9 mouse cellular contexts compared by ENCODE assay signal in the genomic region with DNA sequence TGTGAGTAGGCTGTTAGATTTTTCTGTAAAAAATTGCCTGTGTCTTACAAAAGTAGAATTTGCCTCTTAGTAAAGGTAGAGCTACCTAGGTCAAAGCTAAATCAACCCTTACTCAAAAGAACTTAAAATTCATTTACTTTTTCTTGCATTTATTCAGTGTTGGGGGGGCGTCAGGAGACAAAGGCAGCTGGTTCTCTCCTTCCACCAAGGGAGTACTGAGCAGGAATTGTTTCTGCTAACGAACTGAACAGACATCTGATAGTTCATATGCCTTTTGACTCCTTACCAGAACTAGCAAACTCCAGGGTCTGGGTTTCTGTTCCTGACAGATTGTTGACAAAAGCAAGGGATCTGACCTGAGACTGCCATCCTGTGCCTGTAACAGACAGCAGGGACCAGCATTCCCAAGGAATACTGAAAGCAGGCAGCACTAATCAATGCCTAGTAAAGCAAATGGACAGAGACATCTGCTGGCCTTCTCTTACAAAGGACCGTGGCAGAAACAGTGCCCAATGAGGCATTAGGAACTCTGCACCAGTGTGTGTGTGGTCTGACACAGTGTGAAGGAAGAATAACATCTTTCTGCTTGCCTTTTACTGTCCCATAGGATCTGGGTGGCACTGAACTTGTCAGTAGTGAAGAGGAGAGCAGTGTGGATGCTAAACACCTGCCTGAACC.
DNase-seq lines count a peak whose midpoint lies in the region; ATAC-seq lines count a peak whose summit lies in the region.
"Had no signal": no experiment of that assay in that cellular context is flagged by ENCODE, and none has a peak within 500 bp of the region (broad histone marks: within the 10 kb centered on the region; RNA-seq: fewer than 3 reads in every experiment).

No protein-coding gene starts in this region.

- ATAC-seq in heart, embryonic 16.5 days (replicated peaks; ENCODE audit: extremely low read depth, insufficient read depth, low FRiP score) = no peak
- ATAC-seq in hindbrain, embryonic 12.5 days (ENCODE audit: low FRiP score) = peak; percentile 64
- peak; percentile 78 for ATAC-seq in neural tube, embryonic 11.5 days (ENCODE audit: insufficient read depth, low FRiP score, low TSS enrichment)

- H3K9ac ChIP-seq in heart, embryonic 16.5 days (ENCODE audit: low read length) = 0 out of 2 replicates have a peak overlapping the region, but pooled peaks have one; percentile 9
- H3K9ac ChIP-seq in hindbrain, embryonic 12.5 days = no peak overlapping the region
- no peak overlapping the region for H3K9ac ChIP-seq in neural tube, embryonic 11.5 days (ENCODE audit: low read length)

- peak overlapping the region; percentile 29; the same call in 1 of the 2 replicates for H3K27ac ChIP-seq in heart, embryonic 16.5 days (ENCODE audit: low read length)
- 0 out of 2 replicates have a peak overlapping the region, but pooled peaks have one; percentile 30 for H3K27ac ChIP-seq in hindbrain, embryonic 12.5 days
- H3K27ac ChIP-seq in neural tube, embryonic 11.5 days (ENCODE audit: low read depth, low read length) = no peak overlapping the region

- H3K4me2 ChIP-seq in heart, embryonic 16.5 days (ENCODE audit: low read depth, low read length) = no peak overlapping the region
- H3K4me2 ChIP-seq in hindbrain, embryonic 12.5 days (replicated peaks) = no peak overlapping the region
- H3K4me2 ChIP-seq in neural tube, embryonic 11.5 days (ENCODE audit: low read depth) = no peak overlapping the region

- no peaks in the 10 kb centered on the region for H3K36me3 ChIP-seq in heart, embryonic 16.5 days (ENCODE audit: control insufficient read depth, insufficient read depth)
- no peaks in the 10 kb centered on the region for H3K36me3 ChIP-seq in hindbrain, embryonic 12.5 days
- no peaks in the 10 kb centered on the region for H3K36me3 ChIP-seq in neural tube, embryonic 11.5 days (ENCODE audit: control insufficient read depth, insufficient read depth, low read length)

- H3K9me3 ChIP-seq in heart, embryonic 16.5 days (replicated peaks; ENCODE audit: control insufficient read depth, low read length) = no peaks in the 10 kb centered on the region
- no peaks in the 10 kb centered on the region for H3K9me3 ChIP-seq in hindbrain, embryonic 12.5 days (replicated peaks)
- H3K9me3 ChIP-seq in neural tube, embryonic 11.5 days (ENCODE audit: control insufficient read depth, low read length) = no peaks in the 10 kb centered on the region

- no peaks in the 10 kb centered on the region for H3K27me3 ChIP-seq in heart, embryonic 16.5 days (ENCODE audit: control insufficient read depth, insufficient read depth, low read length)
- no peaks in the 10 kb centered on the region for H3K27me3 ChIP-seq in hindbrain, embryonic 12.5 days
- no peaks in the 10 kb centered on the region for H3K27me3 ChIP-seq in neural tube, embryonic 11.5 days (ENCODE audit: control insufficient read depth, insufficient read depth, low read length)
- H3K27me3 ChIP-seq: CH12.LX had no signal

- H3K4me3 ChIP-seq in heart, embryonic 16.5 days (ENCODE audit: low read length) = no peak overlapping the region
- H3K4me3 ChIP-seq in hindbrain, embryonic 12.5 days = no peak overlapping the region
- no peak overlapping the region for H3K4me3 ChIP-seq in neural tube, embryonic 11.5 days (ENCODE audit: low read depth, low read length)

- DNase-seq in heart, postnatal 10 days = no peak
- peak; percentile 71 for DNase-seq in embryo, embryonic 10 days (ENCODE audit: low spot score)
- peak; percentile 46 for DNase-seq in neural tube, embryonic 11.5 days (ENCODE audit: low spot score)
- DNase-seq in urinary bladder, adult 2 months (ENCODE audit: low spot score) = no peak
- no peak for DNase-seq in kidney, postnatal 10 days
- DNase-seq in right cerebral cortex, postnatal 4 days = no peak

- 39% methylated on average over 3 of the region's 3 CpGs for WGBS in heart, embryonic 16.5 days
- 24% methylated on average over 3 of the region's 3 CpGs for WGBS in hindbrain, embryonic 12.5 days
- WGBS in neural tube, embryonic 11.5 days = 38% methylated on average over 3 of the region's 3 CpGs

- intact Hi-C loops in heart, postnatal 10 days (cut with DNase I) = no loop called here

- H3K4me1 ChIP-seq in heart, embryonic 16.5 days (ENCODE audit: control insufficient read depth, insufficient read depth, low read length) = peaks cover 7% of the 10 kb centered on the region
- H3K4me1 ChIP-seq in hindbrain, embryonic 12.5 days = peaks cover 11% of the 10 kb centered on the region
- no peaks in the 10 kb centered on the region for H3K4me1 ChIP-seq in neural tube, embryonic 11.5 days (ENCODE audit: control insufficient read depth, insufficient read depth, low read length)

Comparison
In these comparisons a context has a peak if more than half of its experiments do, and no peak if none do; other contexts are left out.
1. DNase-seq: peak in embryo, embryonic 10 days (single experiment) and neural tube, embryonic 11.5 days (single experiment); none in heart, postnatal 10 days (0 of 2), urinary bladder, adult 2 months (single experiment), kidney, postnatal 10 days (single experiment) and right cerebral cortex, postnatal 4 days (single experiment).